Mouse (Mus musculus) limb, embryonic 14.5 days (tissue): Measurements from ENCODE around the gene Krtap17-1. TPM values are rescaled to one million over a fixed set of nuclear protein-coding genes. Genes with fewer than 3 reads are reported as not detected.

Experiments used
- ATAC-seq: fragments of 200-750 bp; cut with Nextera tagmentation; 2 replicates; pipeline ENCODE4 v1.8.0; 2017; ENCODE audit warnings: low read depth, moderate number of reproducible peaks, moderate TSS enrichment; ENCODE audit not compliant: low FRiP score
- DNase-seq: peaks from one replicate; pipeline ENCODE4 v3.0.0-alpha.2; 2015; ENCODE audit warnings: low spot score
- H3K27ac ChIP-seq: fragments of 300-500 bp; sonication (generic); replicated peaks from 2 replicates; pipeline ENCODE4 v1.5.1; 2014; ENCODE audit warnings: low read depth, mild to moderate bottlenecking, low read length, moderate library complexity, mixed read lengths
- H3K27me3 ChIP-seq: fragments of 300-500 bp; sonication (generic); 2 replicates; pipeline ENCODE4 v1.6.1; 2014; ENCODE audit warnings: low read length, mixed read lengths; ENCODE audit not compliant: control insufficient read depth, insufficient read depth
- H3K36me3 ChIP-seq: fragments of 300-500 bp; sonication (generic); 2 replicates; pipeline ENCODE4 v1.6.1; 2014; ENCODE audit warnings: mild to moderate bottlenecking, low read length, moderate library complexity, mixed read lengths; ENCODE audit not compliant: control insufficient read depth, insufficient read depth
- H3K4me1 ChIP-seq: fragments of 300-500 bp; sonication (generic); 2 replicates; pipeline ENCODE4 v1.6.1; 2014; ENCODE audit warnings: antibody characterized with exemption, low read length, mixed read lengths; ENCODE audit not compliant: control insufficient read depth, insufficient read depth
- H3K4me2 ChIP-seq: fragments of 300-500 bp; sonication (generic); replicated peaks from 2 replicates; pipeline ENCODE4 v1.6.1; 2014; ENCODE audit warnings: low read depth, mild to moderate bottlenecking, low read length, moderate library complexity; ENCODE audit not compliant: severe bottlenecking
- H3K4me3 ChIP-seq: fragments of 300-500 bp; sonication (generic); replicated peaks from 2 replicates; pipeline ENCODE4 v1.5.1; 2014; ENCODE audit warnings: low read length
- H3K9ac ChIP-seq: fragments of 300-500 bp; sonication (generic); 2 replicates; pipeline ENCODE4 v1.6.1; 2014; ENCODE audit warnings: mild to moderate bottlenecking, low read depth, low read length, moderate library complexity; ENCODE audit not compliant: severe bottlenecking
- H3K9me3 ChIP-seq: fragments of 300-500 bp; sonication (generic); 2 replicates; pipeline ENCODE4 v1.6.1; 2016; ENCODE audit warnings: low read length; ENCODE audit not compliant: control insufficient read depth
- POLR2A ChIP-seq: fragments of 200-500 bp; IDR thresholded peaks from 2 replicates; pipeline ENCODE4 v1.8.0; 2012; ENCODE audit warnings: inconsistent platforms, mild to moderate bottlenecking, moderate library complexity, borderline replicate concordance; ENCODE audit not compliant: insufficient read depth, insufficient read length; ENCODE audit errors: extremely low read depth
- WGBS: fragments of 180-500 bp; shearing (Covaris S2); extraction: QIAGEN DNeasy Blood & Tissue Kit; methylation state at CpG from one replicate; pipeline ENCODE4 v1.1.7; 2014; 5-methylcytosine and 5-hydroxymethylcytosine counted together
- polyA plus RNA-seq, 2 experiments: library from polyadenylated mRNA; depleted of rRNA in 1 of 2; stranded (reverse) in 1 of 2; unstranded in 1 of 2; fragments of >200 nt; fragmentation: Nextera tagmentation in 1 of 2; extraction: Ambion mirVana in 1 of 2; gene quantifications; 2 replicates each; pipeline versions ENCODE4 v1.2.1 to v1.2.3; 2012 to 2014

The Krtap17-1 gene
- polyA plus RNA-seq, 2 experiments, result 0.09 TPM; not detected in 1

- H3K27me3 ChIP-seq, result no peaks in the 10 kb centered on the region
- H3K9ac ChIP-seq, result no peak within 1 kb of the TSS
- H3K4me1 ChIP-seq, result no peaks in the 10 kb centered on the region
- H3K27ac ChIP-seq, result no peak within 1 kb of the TSS
- no peak within 1 kb of the TSS for H3K4me2 ChIP-seq
- 77% methylated on average over 8 of the region's 8 CpGs for WGBS
- H3K9me3 ChIP-seq, result no peaks in the 10 kb centered on the region
- TF ChIP-seq POLR2A, result no peak
- DNase-seq (no peak), ATAC-seq (no peak)
- no peak within 1 kb of the TSS for H3K4me3 ChIP-seq
- no peaks in the 10 kb centered on the region for H3K36me3 ChIP-seq
Measured at GRCm38 (mm10) chr11:99986180-99986647, 7.6 kb downstream of the Krtap17-1 start, which contains the start of gene Krtap16-1. TSS of gene Krtap16-1 (minus strand) at chr11:99986597.

GRCm38 (mm10) chr11:99985291-99986092 is 8.3 kb downstream of the Krtap17-1 start:
- DNase-seq (no peak), ATAC-seq (no peak)
- no peaks in the 10 kb centered on the region for H3K27me3 ChIP-seq
- H3K36me3 ChIP-seq, result no peaks in the 10 kb centered on the region
- no peak overlapping the region for H3K9ac ChIP-seq
- no peak overlapping the region for H3K4me3 ChIP-seq
- no peak for TF ChIP-seq POLR2A
- no peaks in the 10 kb centered on the region for H3K4me1 ChIP-seq
- H3K9me3 ChIP-seq, result no peaks in the 10 kb centered on the region
- WGBS, result 80% methylated on average over 20 of the region's 20 CpGs
- no peak overlapping the region for H3K4me2 ChIP-seq
- H3K27ac ChIP-seq, result no peak overlapping the region

GRCm38 (mm10) chr11:99983442-99983841 is 10.4 kb downstream of the Krtap17-1 start:
- ATAC-seq (no peak), DNase-seq (no peak)
- no peaks in the 10 kb centered on the region for H3K9me3 ChIP-seq
- H3K9ac ChIP-seq, result no peak overlapping the region
- no peaks in the 10 kb centered on the region for H3K36me3 ChIP-seq
- no peak for TF ChIP-seq POLR2A
- 95% methylated on average over 1 of the region's 1 CpGs for WGBS
- H3K4me2 ChIP-seq, result no peak overlapping the region
- no peak overlapping the region for H3K27ac ChIP-seq
- no peaks in the 10 kb centered on the region for H3K27me3 ChIP-seq
- no peak overlapping the region for H3K4me3 ChIP-seq
- H3K4me1 ChIP-seq, result no peaks in the 10 kb centered on the region

- Histone ChIP-seq H3K27me3 (no peaks in the 10 kb centered on the region), H3K4me1 (no peaks in the 10 kb centered on the region), H3K27ac (no peak overlapping the region), H3K36me3 (no peaks in the 10 kb centered on the region), H3K4me2 (no peak overlapping the region), H3K9me3 (no peaks in the 10 kb centered on the region), H3K4me3 (no peak overlapping the region), H3K9ac (no peak overlapping the region)
- WGBS, result 86% methylated on average over 9 of the region's 9 CpGs
- DNase-seq (no peak), ATAC-seq (no peak)
- no peak for TF ChIP-seq POLR2A
Measured at GRCm38 (mm10) chr11:99982731-99983130, 11.1 kb downstream of the Krtap17-1 start.

- ATAC-seq (no peak), DNase-seq (no peak)
- Histone ChIP-seq H3K4me2 (no peak within 1 kb of the TSS), H3K4me1 (no peaks in the 10 kb centered on the region), H3K4me3 (no peak within 1 kb of the TSS), H3K27ac (no peak within 1 kb of the TSS), H3K36me3 (no peaks in the 10 kb centered on the region), H3K9me3 (peaks cover 2% of the 10 kb centered on the region; the same call in 1 of the 2 replicates), H3K9ac (no peak within 1 kb of the TSS), H3K27me3 (no peaks in the 10 kb centered on the region)
- 67% methylated on average over 5 of the region's 5 CpGs for WGBS
- no peak for TF ChIP-seq POLR2A
Measured at GRCm38 (mm10) chr11:99978953-99979352, 14.8 kb downstream of the Krtap17-1 start, which contains the start of gene Krtap29-1. TSS of gene Krtap29-1 (minus strand) at chr11:99979053.
